Mouse (Mus musculus) megakaryocyte, embryonic 14.5 days (primary cell): ENCODE data around the gene Ehmt1.

Experiments
- FLI1 ChIP-seq: IDR thresholded peaks from 2 replicates; pipeline ENCODE4 v1.6.1; 2012; ENCODE audit warnings: low read length, inconsistent platforms, mixed read lengths
- GATA1 ChIP-seq: IDR thresholded peaks from 3 replicates; pipeline ENCODE4 v1.6.1; 2012; ENCODE audit warnings: mixed read lengths, low read length, inconsistent platforms, borderline replicate concordance

DNA sequence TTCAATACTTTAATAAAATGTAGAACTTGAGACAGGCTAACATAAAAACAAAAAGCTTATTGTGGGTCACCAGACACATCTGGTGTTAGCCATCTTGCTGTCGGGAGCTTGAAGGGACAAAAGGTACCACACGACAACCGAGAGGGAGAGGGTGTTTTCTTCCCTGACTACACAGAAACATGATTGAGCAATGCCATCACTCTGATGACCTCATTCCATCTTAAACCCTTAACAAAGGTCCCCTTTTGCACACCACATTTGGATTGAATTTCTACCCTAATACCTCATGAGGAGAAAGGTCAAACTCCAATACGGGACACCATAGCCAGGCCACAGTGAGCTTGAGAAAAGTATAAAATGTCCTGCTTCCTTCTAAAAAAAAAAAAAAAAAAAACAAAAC, 132.2 kb downstream of the Ehmt1 start:
- TF ChIP-seq GATA1 (no peak), FLI1 (no peak)
